Mouse (Mus musculus) kidney, postnatal 0 days (tissue): ENCODE measurements around the gene 2700081O15Rik. TPM values are rescaled to one million over a fixed set of nuclear protein-coding genes. Genes with fewer than 3 reads are reported as not detected.

ENCODE experiments used
- ATAC-seq: fragments of 200-750 bp; cut with Nextera tagmentation; replicated peaks from 2 replicates; pipeline ENCODE4 v1.8.0; 2017; ENCODE audit warnings: low read depth, moderate number of reproducible peaks, moderate TSS enrichment, moderate library complexity; ENCODE audit not compliant: low FRiP score
- DNase-seq: peaks from one replicate; pipeline ENCODE4 v3.0.0-alpha.2; 2016; ENCODE audit warnings: low spot score
- H3K27ac ChIP-seq: fragments of 300-500 bp; sonication (generic); 2 replicates; pipeline ENCODE4 v1.5.1; 2014; ENCODE audit warnings: mild to moderate bottlenecking
- H3K27me3 ChIP-seq: fragments of 300-500 bp; sonication (generic); 2 replicates; pipeline ENCODE4 v1.6.1; 2014; ENCODE audit warnings: low read length, mixed read lengths; ENCODE audit not compliant: insufficient read depth
- H3K36me3 ChIP-seq: fragments of 300-500 bp; sonication (generic); 2 replicates; pipeline ENCODE4 v1.6.1; 2014; ENCODE audit warnings: low read length, mixed read lengths; ENCODE audit not compliant: insufficient read depth
- H3K4me1 ChIP-seq: fragments of 300-500 bp; sonication (generic); replicated peaks from 2 replicates; pipeline ENCODE4 v1.6.1; 2014; ENCODE audit warnings: antibody characterized with exemption, low read length, mixed read lengths; ENCODE audit not compliant: insufficient read depth
- H3K4me2 ChIP-seq: fragments of 300-500 bp; sonication (generic); 2 replicates; pipeline ENCODE4 v1.6.1; 2014; ENCODE audit warnings: mild to moderate bottlenecking, low read length, moderate library complexity, mixed read lengths
- H3K4me3 ChIP-seq: fragments of 300-500 bp; sonication (generic); replicated peaks from 2 replicates; pipeline ENCODE4 v1.5.1; 2014; ENCODE audit warnings: low read depth, low read length
- H3K9ac ChIP-seq: fragments of 300-500 bp; sonication (generic); 2 replicates; pipeline ENCODE4 v1.6.1; 2014; ENCODE audit warnings: low read depth, low read length
- H3K9me3 ChIP-seq: fragments of 300-500 bp; sonication (generic); replicated peaks from 2 replicates; pipeline ENCODE4 v1.6.1; 2016; ENCODE audit warnings: low read length, inconsistent platforms, mixed read lengths
- CTCF ChIP-seq: IDR thresholded peaks from 2 replicates; pipeline ENCODE4 v1.5.1; 2016; ENCODE audit warnings: antibody characterized with exemption, low read depth, mild to moderate bottlenecking, moderate library complexity
- WGBS: fragments of 180-500 bp; shearing (Covaris S2); extraction: QIAGEN DNeasy Blood & Tissue Kit; methylation state at CpG from one replicate; pipeline ENCODE4 v1.1.7; 2014; 5-methylcytosine and 5-hydroxymethylcytosine counted together
- polyA plus RNA-seq: library from polyadenylated mRNA; unstranded; fragments of >200 nt; fragmentation: Nextera tagmentation; extraction: Ambion mirVana; gene quantifications from 2 replicates; pipeline ENCODE4 v1.2.1, GENCODE M21; 2015

Gene 2700081O15Rik
- polyA plus RNA-seq, 1 experiment from 2014 or later, result 5.2 TPM

GRCm38 (mm10) chr19:7404623-7405229 lies 12.7 kb upstream of the 2700081O15Rik start:
- H3K4me2 ChIP-seq, result no peak overlapping the region
- no peaks in the 10 kb centered on the region for H3K4me1 ChIP-seq
- WGBS, result 76% methylated on average over 9 of the region's 9 CpGs
- TF ChIP-seq CTCF, result no peak
- no peaks in the 10 kb centered on the region for H3K36me3 ChIP-seq
- H3K27me3 ChIP-seq, result no peaks in the 10 kb centered on the region
- H3K27ac ChIP-seq, result no peak overlapping the region
- no peak overlapping the region for H3K4me3 ChIP-seq
- DNase-seq, result no peak
- H3K9me3 ChIP-seq, result no peaks in the 10 kb centered on the region
- ATAC-seq, result no peak
- no peak overlapping the region for H3K9ac ChIP-seq

GRCm38 (mm10) chr19:7412361-7412760 lies 5.1 kb upstream of the 2700081O15Rik start:
- H3K9ac ChIP-seq, result no peak overlapping the region
- H3K4me2 ChIP-seq, result no peak overlapping the region
- 60% methylated on average over 2 of the region's 2 CpGs for WGBS
- H3K4me3 ChIP-seq, result no peak overlapping the region
- DNase-seq, result no peak
- no peak for TF ChIP-seq CTCF
- peaks cover 16% of the 10 kb centered on the region for H3K4me1 ChIP-seq
- no peaks in the 10 kb centered on the region for H3K36me3 ChIP-seq
- no peaks in the 10 kb centered on the region for H3K27me3 ChIP-seq
- H3K27ac ChIP-seq, result no peak overlapping the region
- no peaks in the 10 kb centered on the region for H3K9me3 ChIP-seq
- no peak for ATAC-seq

- H3K4me2 ChIP-seq, result peak overlapping the region; percentile 97
Observed at GRCm38 (mm10) chr19:7415916-7416833, 1.2 kb upstream of the 2700081O15Rik start.

GRCm38 (mm10) chr19:7417911-7418849 lies 755 bp downstream of the 2700081O15Rik start:
- Histone ChIP-seq H3K9me3 (no peaks in the 10 kb centered on the region), H3K36me3 (peaks cover 22% of the 10 kb centered on the region), H3K4me3 (peak overlapping the region; percentile 82), H3K27ac (peak overlapping the region; percentile 93), H3K4me1 (peaks cover 49% of the 10 kb centered on the region), H3K9ac (peak overlapping the region; percentile 99), H3K27me3 (no peaks in the 10 kb centered on the region), H3K4me2 (peak overlapping the region; percentile 97)
- DNase-seq, result peak; percentile 87
- TF ChIP-seq CTCF, result peak; percentile 80
- WGBS, result under 1% methylated on average over 54 of the region's 59 CpGs
- ATAC-seq, result peak; percentile 49; the same call in 1 of the 2 replicates

More at GRCm38 (mm10) chr19:7415916-7416833, 1.2 kb upstream of the 2700081O15Rik start:
- H3K4me3 ChIP-seq, result peak overlapping the region; percentile 82
- no peaks in the 10 kb centered on the region for H3K27me3 ChIP-seq
- H3K4me1 ChIP-seq, result peaks cover 29% of the 10 kb centered on the region
- TF ChIP-seq CTCF, result no peak
- peak overlapping the region; percentile 93 for H3K27ac ChIP-seq
- no peak for ATAC-seq
- WGBS, result 12% methylated on average over 22 of the region's 22 CpGs
- H3K9ac ChIP-seq, result peak overlapping the region; percentile 99
- H3K9me3 ChIP-seq, result no peaks in the 10 kb centered on the region
- peaks cover 5% of the 10 kb centered on the region; the same call in 1 of the 2 replicates for H3K36me3 ChIP-seq
- peak; percentile 76 for DNase-seq

GRCm38 (mm10) chr19:7419134-7419533 lies 1.7 kb downstream of the 2700081O15Rik start:
- Histone ChIP-seq H3K4me3 (peak overlapping the region; percentile 82; the same call in 1 of the 2 replicates), H3K27ac (no peak overlapping the region), H3K9me3 (no peaks in the 10 kb centered on the region), H3K4me1 (peaks cover 57% of the 10 kb centered on the region), H3K36me3 (peaks cover 22% of the 10 kb centered on the region), H3K27me3 (no peaks in the 10 kb centered on the region), H3K9ac (no peak overlapping the region), H3K4me2 (peak overlapping the region; percentile 97)
- no peak for ATAC-seq
- no peak for TF ChIP-seq CTCF
- DNase-seq, result no peak
- 28% methylated on average over 6 of the region's 6 CpGs for WGBS
